Comparison of ENCODE assay signal across 18 mouse cellular contexts in the genomic region with DNA sequence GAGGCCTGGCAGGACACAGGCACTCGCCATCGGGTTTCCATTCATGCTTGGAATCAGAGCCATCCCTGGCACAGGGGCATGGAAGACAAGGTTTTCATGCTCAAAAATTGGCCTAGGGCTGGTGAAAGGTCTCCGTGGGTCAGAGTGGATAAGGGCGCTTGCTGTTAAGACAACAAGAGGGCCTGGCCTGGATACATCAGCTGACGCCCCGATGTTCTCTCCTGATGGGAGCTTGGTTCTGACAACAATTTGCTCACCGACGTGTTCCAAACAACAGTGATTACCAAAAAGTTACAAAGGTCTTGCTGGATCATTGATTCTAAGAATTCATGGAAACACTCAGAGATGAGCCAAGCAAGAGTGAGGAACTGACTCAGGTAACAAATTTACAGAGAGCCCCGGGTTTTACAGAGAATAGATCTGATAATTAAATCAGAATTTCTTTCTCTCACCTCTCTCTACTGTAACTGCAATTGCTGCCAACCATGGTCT. TPM values are rescaled to one million over a fixed set of nuclear protein-coding genes. Genes with fewer than 3 reads are reported as not detected.
DNase-seq lines count a peak whose midpoint lies in the region; ATAC-seq and TF ChIP-seq lines count a peak whose summit lies in the region.
"Had no signal": no experiment of that assay in that cellular context is flagged by ENCODE, and none has a peak within 500 bp of the region (broad histone marks: within the 10 kb centered on the region; RNA-seq: fewer than 3 reads in every experiment).

No protein-coding gene starts in this region.

- H3K4me3 ChIP-seq in liver, adult 2 months (ENCODE audit: insufficient read depth, low read depth, low read length): no peak overlapping the region
- H3K4me3 ChIP-seq in liver, embryonic 11.5 days (ENCODE audit: low read depth, low read length): no peak overlapping the region
- H3K4me3 ChIP-seq in liver, postnatal 0 days (ENCODE audit: low read depth, low read length): 0 out of 2 replicates have a peak overlapping the region, but pooled peaks have one; percentile 13
- H3K4me3 ChIP-seq in liver, embryonic 12.5 days: no peak overlapping the region
- no peak overlapping the region for H3K4me3 ChIP-seq in stomach, postnatal 0 days (ENCODE audit: low read depth, low read length)
- H3K4me3 ChIP-seq: embryonic facial prominence, embryonic 10.5 days; embryonic facial prominence, embryonic 12.5 days; forebrain, embryonic 13.5 days; forebrain, embryonic 15.5 days had no signal

- no peak overlapping the region for H3K4me2 ChIP-seq in liver, embryonic 11.5 days
- peak overlapping the region; percentile 64 for H3K4me2 ChIP-seq in liver, postnatal 0 days (ENCODE audit: low read depth, low read length)
- no peak overlapping the region for H3K4me2 ChIP-seq in liver, embryonic 12.5 days
- H3K4me2 ChIP-seq in stomach, postnatal 0 days (replicated peaks; ENCODE audit: low read depth): no peak overlapping the region
- H3K4me2 ChIP-seq: embryonic facial prominence, embryonic 12.5 days; forebrain, embryonic 13.5 days; forebrain, embryonic 15.5 days had no signal

- ATAC-seq in liver, embryonic 11.5 days (replicated peaks; ENCODE audit: low FRiP score): no peak
- peak; percentile 97 for ATAC-seq in liver, postnatal 0 days
- ATAC-seq in liver, embryonic 12.5 days: no peak
- no peak for ATAC-seq in stomach, postnatal 0 days (ENCODE audit: low FRiP score, low TSS enrichment)
- ATAC-seq: activated CD4-positive, CD25-positive, alpha-beta regulatory T cell, adult 4 months; forebrain, embryonic 13.5 days; forebrain, embryonic 15.5 days; forebrain, postnatal 0 days had no signal

- 28% methylated on average over 9 of the region's 9 CpGs for WGBS in liver, adult 2 months
- WGBS in liver, embryonic 11.5 days: 84% methylated on average over 9 of the region's 9 CpGs
- WGBS in liver, postnatal 0 days (ENCODE audit: insufficient replicate concordance): 69% methylated on average over 9 of the region's 9 CpGs
- 80% methylated on average over 9 of the region's 9 CpGs for WGBS in liver, embryonic 12.5 days (ENCODE audit: insufficient replicate concordance)
- WGBS in stomach, postnatal 0 days: 88% methylated on average over 9 of the region's 9 CpGs

- H3K36me3 ChIP-seq in liver, adult 2 months (ENCODE audit: control insufficient read depth, insufficient read depth, low read length): no peaks in the 10 kb centered on the region
- no peaks in the 10 kb centered on the region for H3K36me3 ChIP-seq in liver, embryonic 11.5 days (ENCODE audit: control insufficient read depth, insufficient read depth, low read length)
- no peaks in the 10 kb centered on the region for H3K36me3 ChIP-seq in liver, postnatal 0 days (replicated peaks; ENCODE audit: insufficient read depth, low read length)
- H3K36me3 ChIP-seq in liver, embryonic 12.5 days: no peaks in the 10 kb centered on the region
- no peaks in the 10 kb centered on the region for H3K36me3 ChIP-seq in stomach, postnatal 0 days (ENCODE audit: control insufficient read depth, insufficient read depth, low read length)
- H3K36me3 ChIP-seq: embryonic facial prominence, embryonic 10.5 days; embryonic facial prominence, embryonic 12.5 days; forebrain, embryonic 15.5 days had no signal

- DNase-seq in liver, adult 2 months (ENCODE audit: extremely low read depth, low read depth, low spot score): peak; percentile 100
- DNase-seq in liver, embryonic 11.5 days (ENCODE audit: low spot score): no peak
- peak; percentile 48 for DNase-seq in liver, postnatal 0 days
- DNase-seq in stomach, postnatal 0 days (ENCODE audit: low spot score): no peak
- DNase-seq: adrenal gland, adult 8-10 months; adrenal gland, postnatal 14 days; adrenal gland, postnatal 36 days; cerebellum, adult 11-12 months; cerebellum, adult 2 months; cerebellum, adult 9-10 months; cerebellum, postnatal 25 days; forebrain, postnatal 0 days had no signal

- TF ChIP-seq POLR2A in liver, adult 2 months (IDR thresholded peaks at IDR 0.05; ENCODE audit: extremely low read depth, insufficient read depth, low read length): no peak

- no peaks in the 10 kb centered on the region for H3K27me3 ChIP-seq in liver, adult 2 months (ENCODE audit: control insufficient read depth, insufficient read depth, low read length)
- no peaks in the 10 kb centered on the region for H3K27me3 ChIP-seq in liver, embryonic 11.5 days (replicated peaks; ENCODE audit: control insufficient read depth, insufficient read depth, low read length)
- no peaks in the 10 kb centered on the region for H3K27me3 ChIP-seq in liver, postnatal 0 days (ENCODE audit: insufficient read depth, low read length)
- H3K27me3 ChIP-seq in liver, embryonic 12.5 days (replicated peaks): no peaks in the 10 kb centered on the region
- no peaks in the 10 kb centered on the region for H3K27me3 ChIP-seq in stomach, postnatal 0 days (ENCODE audit: control insufficient read depth, insufficient read depth, low read length)
- H3K27me3 ChIP-seq: embryonic facial prominence, embryonic 12.5 days; forebrain, embryonic 13.5 days; forebrain, embryonic 15.5 days had no signal

- H3K9ac ChIP-seq in liver, adult 2 months (ENCODE audit: low read depth, low read length): no peak overlapping the region; the same call in 1 of the 2 replicates
- H3K9ac ChIP-seq in liver, embryonic 11.5 days (ENCODE audit: low read depth, low read length): no peak overlapping the region
- peak overlapping the region; percentile 59; the same call in 1 of the 2 replicates for H3K9ac ChIP-seq in liver, postnatal 0 days (replicated peaks)
- H3K9ac ChIP-seq in liver, embryonic 12.5 days: no peak overlapping the region
- H3K9ac ChIP-seq in stomach, postnatal 0 days (ENCODE audit: low read length): no peak overlapping the region
- H3K9ac ChIP-seq: embryonic facial prominence, embryonic 12.5 days; forebrain, embryonic 13.5 days; forebrain, embryonic 15.5 days; forebrain, postnatal 0 days had no signal

- no peaks in the 10 kb centered on the region for H3K79me2 ChIP-seq in liver, adult 2 months (ENCODE audit: control insufficient read depth, insufficient read depth, low read length)

- no peaks in the 10 kb centered on the region for H3K9me3 ChIP-seq in liver, embryonic 11.5 days (ENCODE audit: control insufficient read depth, low read length)
- H3K9me3 ChIP-seq in liver, postnatal 0 days (ENCODE audit: low read length): no peaks in the 10 kb centered on the region
- no peaks in the 10 kb centered on the region for H3K9me3 ChIP-seq in liver, embryonic 12.5 days (replicated peaks)
- H3K9me3 ChIP-seq in stomach, postnatal 0 days (ENCODE audit: control insufficient read depth, low read length): no peaks in the 10 kb centered on the region
- H3K9me3 ChIP-seq: embryonic facial prominence, embryonic 10.5 days; embryonic facial prominence, embryonic 12.5 days; forebrain, embryonic 13.5 days; forebrain, embryonic 15.5 days had no signal

- H3K4me1 ChIP-seq in liver, adult 2 months (ENCODE audit: control insufficient read depth, insufficient read depth, low read length): peaks cover 6% of the 10 kb centered on the region
- no peaks in the 10 kb centered on the region for H3K4me1 ChIP-seq in liver, embryonic 11.5 days (replicated peaks; ENCODE audit: control insufficient read depth, insufficient read depth, low read length)
- H3K4me1 ChIP-seq in liver, postnatal 0 days (ENCODE audit: insufficient read depth): no peaks in the 10 kb centered on the region; the same call in none of the 2 replicates
- no peaks in the 10 kb centered on the region for H3K4me1 ChIP-seq in liver, embryonic 12.5 days
- no peaks in the 10 kb centered on the region for H3K4me1 ChIP-seq in stomach, postnatal 0 days (replicated peaks; ENCODE audit: control insufficient read depth, insufficient read depth)
- H3K4me1 ChIP-seq: embryonic facial prominence, embryonic 10.5 days; embryonic facial prominence, embryonic 12.5 days; forebrain, embryonic 13.5 days; forebrain, embryonic 15.5 days had no signal

- peak overlapping the region; percentile 80 for H3K27ac ChIP-seq in liver, adult 2 months (replicated peaks; ENCODE audit: insufficient read depth, low read depth, low read length)
- H3K27ac ChIP-seq in liver, embryonic 11.5 days (ENCODE audit: low read depth, low read length): no peak overlapping the region
- peak overlapping the region; percentile 91 for H3K27ac ChIP-seq in liver, postnatal 0 days (ENCODE audit: low read depth)
- H3K27ac ChIP-seq in liver, embryonic 12.5 days: no peak overlapping the region
- H3K27ac ChIP-seq in stomach, postnatal 0 days (replicated peaks): no peak overlapping the region
- H3K27ac ChIP-seq: embryonic facial prominence, embryonic 10.5 days; embryonic facial prominence, embryonic 12.5 days; forebrain, embryonic 13.5 days; forebrain, embryonic 15.5 days had no signal

- TF ChIP-seq CTCF in liver, adult 2 months (IDR thresholded peaks at IDR 0.05; ENCODE audit: low read depth, low read length): no peak
- TF ChIP-seq CTCF in liver, postnatal 0 days (IDR thresholded peaks at IDR 0.05; ENCODE audit: low read depth): no peak
- no peak for TF ChIP-seq CTCF in stomach, postnatal 0 days (IDR thresholded peaks at IDR 0.05; ENCODE audit: low read depth)

- peak; percentile 68; the same call in 1 of the 2 replicates for TF ChIP-seq EP300 in liver, postnatal 0 days (IDR thresholded peaks at IDR 0.05; ENCODE audit: low read depth)
- TF ChIP-seq EP300 in stomach, postnatal 0 days (optimal IDR thresholded peaks at IDR 0.05): no peak

RNA-seq across cellular contexts. Expression of a gene that starts 38.9 kb away (rescaled TPM):
- total RNA-seq in liver, adult 2 months (2014; rRNA removed): 115 and 162 TPM in 2 replicates
- polyA plus RNA-seq in liver, adult 2 months (2012; rRNA removed): 61.4 and 133 TPM in 2 replicates
- 109 and 114 TPM in 2 replicates for polyA plus RNA-seq in liver, embryonic 11.5 days (2014; fragmentation: Nextera tagmentation; extraction: Ambion mirVana)
- polyA plus RNA-seq in liver, postnatal 0 days (2015; fragmentation: Nextera tagmentation; extraction: Ambion mirVana): 175 and 212 TPM in 2 replicates
- polyA plus RNA-seq in liver, embryonic 12.5 days (2016; fragmentation: Nextera tagmentation; extraction: Ambion mirVana): 166 and 181 TPM in 2 replicates
- polyA plus RNA-seq in stomach, postnatal 0 days (2015; fragmentation: Nextera tagmentation; extraction: Ambion mirVana): 13.4 and 14.2 TPM in 2 replicates

Comparison
In these comparisons a context has a peak if more than half of its experiments do, and no peak if none do; other contexts are left out.
1. DNase-seq: peak in liver, adult 2 months (single experiment) and liver, postnatal 0 days (single experiment); none in liver, embryonic 11.5 days (single experiment) and stomach, postnatal 0 days (single experiment).
2. H3K27ac ChIP-seq: peak in liver, adult 2 months (single experiment) and liver, postnatal 0 days (single experiment); none in liver, embryonic 11.5 days (single experiment), liver, embryonic 12.5 days (single experiment) and stomach, postnatal 0 days (single experiment).